Mouse (Mus musculus) stomach, embryonic 14.5 days (tissue): ENCODE data around the gene Plcxd1. TPM values are rescaled to one million over a fixed set of nuclear protein-coding genes. Genes with fewer than 3 reads are reported as not detected.
A peak's percentile ranks its signal among the peaks of the same experiment; 100 is the strongest.

Source experiments
- ATAC-seq: fragments of 200-750 bp; cut with Nextera tagmentation; 2 replicates; pipeline ENCODE4 v1.8.0; 2017; ENCODE audit warnings: low read depth, moderate TSS enrichment; ENCODE audit not compliant: insufficient number of reproducible peaks, insufficient read depth, low FRiP score
- H3K27ac ChIP-seq: fragments of 300-500 bp; sonication (generic); 2 replicates; pipeline ENCODE4 v1.5.1; 2014; ENCODE audit warnings: mild to moderate bottlenecking, low read length, moderate library complexity, mixed read lengths
- H3K27me3 ChIP-seq: fragments of 300-500 bp; sonication (generic); 2 replicates; pipeline ENCODE4 v1.6.1; 2014; ENCODE audit warnings: low read length, control low read depth, mixed read lengths; ENCODE audit not compliant: control insufficient read depth, insufficient read depth
- H3K36me3 ChIP-seq: fragments of 300-500 bp; sonication (generic); 2 replicates; pipeline ENCODE4 v1.6.1; 2014; ENCODE audit warnings: mild to moderate bottlenecking, control low read depth, low read length, moderate library complexity, mixed read lengths; ENCODE audit not compliant: control insufficient read depth, insufficient read depth
- H3K4me1 ChIP-seq: fragments of 300-500 bp; sonication (generic); 2 replicates; pipeline ENCODE4 v1.6.1; 2014; ENCODE audit warnings: low read length, control low read depth, mixed read lengths; ENCODE audit not compliant: control insufficient read depth, insufficient read depth
- H3K4me2 ChIP-seq: fragments of 300-500 bp; sonication (generic); replicated peaks from 2 replicates; pipeline ENCODE4 v1.6.1; 2014; ENCODE audit warnings: low read depth, low read length, control low read depth
- H3K4me3 ChIP-seq: fragments of 300-500 bp; sonication (generic); 2 replicates; pipeline ENCODE4 v1.5.1; 2014; ENCODE audit warnings: low read depth, low read length, control low read depth
- H3K9ac ChIP-seq: fragments of 300-500 bp; sonication (generic); replicated peaks from 2 replicates; pipeline ENCODE4 v1.6.1; 2014; ENCODE audit warnings: low read depth, mild to moderate bottlenecking, control low read depth, low read length, moderate library complexity, mixed read lengths
- H3K9me3 ChIP-seq: fragments of 300-500 bp; sonication (generic); 2 replicates; pipeline ENCODE4 v1.6.1; 2016; ENCODE audit warnings: low read depth, low read length, control low read depth; ENCODE audit not compliant: control insufficient read depth
- WGBS: fragments of 180-500 bp; shearing (Covaris S2); extraction: QIAGEN DNeasy Blood & Tissue Kit; methylation state at CpG from one replicate; pipeline ENCODE4 v1.1.7; 2014; 5-methylcytosine and 5-hydroxymethylcytosine counted together
- polyA plus RNA-seq: library from polyadenylated mRNA; unstranded; fragments of >200 nt; fragmentation: Nextera tagmentation; extraction: Ambion mirVana; gene quantifications from 2 replicates; pipeline ENCODE4 v1.2.1, GENCODE M21; 2014

Plcxd1 gene
- polyA plus RNA-seq, 1 experiment from 2014 or later, result 0.97 TPM

DNA sequence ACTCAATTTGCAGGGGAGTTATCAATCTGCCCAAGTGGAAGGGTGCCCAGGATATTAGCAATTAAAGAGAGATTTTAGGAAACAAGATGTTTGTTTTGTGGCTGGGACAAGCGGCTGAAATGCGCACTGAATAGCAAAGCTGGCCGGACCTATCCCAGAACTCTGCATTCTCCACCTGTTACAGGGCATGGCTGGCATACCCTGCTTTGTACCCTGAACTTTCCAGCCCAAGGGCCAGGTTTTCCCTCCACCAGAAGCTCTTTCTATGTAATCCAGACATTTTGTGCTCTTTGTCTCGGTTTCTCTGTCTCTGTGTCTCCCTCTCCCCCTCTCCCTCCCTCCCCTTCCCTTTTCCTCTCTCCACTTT lies 4.9 kb upstream of the Plcxd1 start:
- Histone ChIP-seq H3K4me2 (peak overlapping the region; percentile 60), H3K27ac (no peak overlapping the region), H3K27me3 (no peaks in the 10 kb centered on the region), H3K9ac (peak overlapping the region; percentile 36; the same call in 1 of the 2 replicates), H3K36me3 (no peaks in the 10 kb centered on the region), H3K4me3 (peak overlapping the region; percentile 45), H3K9me3 (no peaks in the 10 kb centered on the region), H3K4me1 (no peaks in the 10 kb centered on the region)
- 7% methylated on average over 4 of the region's 4 CpGs for WGBS
- peak; percentile 11; the same call in 1 of the 2 replicates for ATAC-seq

DNA sequence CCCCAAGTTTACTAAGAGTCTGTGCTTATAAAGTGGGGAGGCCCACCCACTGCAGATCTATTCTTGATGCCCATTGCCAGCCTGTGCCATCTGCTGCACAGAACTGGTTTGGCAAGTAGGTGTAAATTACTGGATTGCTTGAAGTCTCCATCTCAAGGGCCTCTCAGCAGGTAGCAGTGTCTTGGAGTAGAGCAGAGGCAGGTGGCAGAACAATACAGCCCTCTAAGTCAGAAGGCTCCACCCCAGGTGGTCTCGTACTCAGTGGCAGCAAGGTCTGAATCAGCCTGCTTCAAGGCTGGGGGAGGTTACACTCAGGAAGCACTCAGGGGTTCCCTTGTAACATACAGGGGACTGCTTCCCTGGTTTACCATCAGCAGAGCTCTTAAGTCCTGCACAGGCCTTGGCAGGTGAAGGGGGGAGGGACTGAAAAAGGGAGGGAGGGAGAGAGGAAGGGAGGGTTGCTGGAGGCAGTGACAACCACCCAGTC lies 735 bp upstream of the Plcxd1 start:
- H3K4me3 ChIP-seq, result no peak overlapping the region
- H3K4me2 ChIP-seq, result no peak overlapping the region
- H3K9ac ChIP-seq, result no peak overlapping the region
- peaks cover 15% of the 10 kb centered on the region for H3K4me1 ChIP-seq
- peaks cover 12% of the 10 kb centered on the region for H3K36me3 ChIP-seq
- ATAC-seq, result no peak
- WGBS, result 39% methylated on average over 1 of the region's 1 CpGs
- no peak overlapping the region for H3K27ac ChIP-seq
- no peaks in the 10 kb centered on the region; the same call in 1 of the 2 replicates for H3K9me3 ChIP-seq
- no peaks in the 10 kb centered on the region for H3K27me3 ChIP-seq

DNA sequence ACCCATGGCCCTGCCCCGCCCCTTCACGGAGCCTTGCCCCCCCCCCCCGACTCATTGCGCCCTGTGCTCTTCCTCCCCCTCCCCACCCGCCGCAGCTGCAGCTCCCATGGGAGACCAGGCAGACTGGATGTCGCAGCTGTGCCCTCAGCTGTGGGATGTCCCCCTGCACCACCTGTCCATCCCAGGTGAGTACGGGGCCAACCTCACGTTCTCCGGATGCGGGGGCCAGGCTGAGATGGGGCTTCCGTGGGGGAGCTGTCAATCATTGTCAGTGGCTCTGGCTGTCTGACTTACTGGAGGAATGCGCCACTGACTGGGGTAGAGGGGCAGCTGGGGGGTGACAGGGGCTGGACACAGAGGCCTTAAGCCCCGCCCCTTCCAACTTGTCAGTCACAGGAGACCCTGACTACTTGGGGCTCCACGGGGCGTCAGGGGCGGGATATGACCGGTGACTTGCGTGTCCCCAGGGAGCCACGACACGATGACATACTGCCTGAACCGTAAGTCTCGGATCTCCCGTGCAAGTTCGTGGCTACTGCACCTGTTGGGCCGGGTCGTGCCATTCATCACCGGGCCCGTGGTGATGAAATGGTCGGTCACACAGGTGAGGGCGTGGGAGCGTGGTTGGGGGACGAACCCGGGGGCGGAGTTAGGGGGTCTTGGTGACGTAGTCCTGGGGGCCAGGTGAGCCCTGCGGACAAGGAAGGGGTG lies 1.3 kb downstream of the Plcxd1 start:
- Histone ChIP-seq H3K4me2 (peak overlapping the region; percentile 66), H3K27me3 (no peaks in the 10 kb centered on the region), H3K36me3 (peaks cover 32% of the 10 kb centered on the region), H3K27ac (no peak overlapping the region), H3K9ac (no peak overlapping the region), H3K4me3 (peak overlapping the region; percentile 29), H3K4me1 (peaks cover 15% of the 10 kb centered on the region), H3K9me3 (peaks cover 3% of the 10 kb centered on the region; the same call in 1 of the 2 replicates)
- 2% methylated on average over 37 of the region's 37 CpGs for WGBS
- peak; percentile 15; the same call in 1 of the 2 replicates for ATAC-seq

DNA sequence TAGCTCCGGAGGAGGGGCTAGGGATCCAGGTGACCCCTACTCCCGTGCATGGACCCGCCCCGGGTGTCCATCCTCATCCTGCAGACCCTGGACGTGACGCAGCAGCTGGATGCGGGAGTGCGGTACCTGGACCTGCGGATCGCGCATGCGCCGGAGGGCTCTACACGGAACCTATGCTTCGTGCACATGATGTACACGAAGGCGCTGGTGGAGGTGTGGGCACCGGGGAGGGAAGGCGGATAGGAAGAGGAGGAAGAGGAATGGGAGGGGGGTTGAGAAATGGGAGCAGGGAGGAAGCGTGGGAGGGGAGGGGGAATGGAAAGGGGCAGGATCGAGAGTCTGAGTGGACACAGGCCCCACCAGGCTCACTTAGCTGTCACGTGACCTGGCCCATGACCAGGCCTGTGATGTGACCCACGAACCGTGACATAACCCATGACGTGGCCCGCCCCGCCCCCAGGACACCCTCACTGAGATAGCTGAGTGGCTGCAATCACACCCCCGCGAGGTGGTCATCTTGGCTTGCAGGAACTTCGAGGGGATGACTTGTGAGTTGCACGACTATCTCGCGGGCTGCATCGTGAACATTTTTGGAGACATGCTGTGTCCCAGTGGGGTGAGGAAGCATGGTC lies 2.1 kb downstream of the Plcxd1 start:
- H3K4me1 ChIP-seq, result peaks cover 22% of the 10 kb centered on the region
- H3K27me3 ChIP-seq, result no peaks in the 10 kb centered on the region
- WGBS, result 15% methylated on average over 34 of the region's 34 CpGs
- peak overlapping the region; percentile 66 for H3K4me2 ChIP-seq
- H3K36me3 ChIP-seq, result peaks cover 33% of the 10 kb centered on the region
- H3K9me3 ChIP-seq, result peaks cover 3% of the 10 kb centered on the region; the same call in 1 of the 2 replicates
- H3K27ac ChIP-seq, result no peak overlapping the region
- ATAC-seq, result peak; percentile 33; the same call in 1 of the 2 replicates
- H3K9ac ChIP-seq, result no peak overlapping the region
- H3K4me3 ChIP-seq, result peak overlapping the region; percentile 29

DNA sequence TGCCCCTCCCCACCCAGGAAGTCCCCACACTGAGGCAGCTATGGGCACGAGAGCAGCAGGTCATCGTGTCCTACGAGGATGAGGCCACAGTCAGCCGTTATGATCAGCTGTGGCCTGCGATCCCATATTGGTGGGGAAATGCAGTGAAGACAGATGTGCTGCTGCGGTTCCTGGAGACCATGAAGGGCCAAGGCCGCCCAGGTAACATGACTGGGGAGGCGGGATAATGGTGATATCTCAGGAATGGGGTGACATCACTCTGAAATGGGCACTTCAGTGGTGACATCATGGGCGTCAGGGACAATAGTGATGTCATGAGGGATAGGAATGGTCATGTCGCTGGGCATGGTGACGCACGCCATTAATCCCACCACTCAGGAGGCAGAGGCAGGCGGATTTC lies 2.7 kb downstream of the Plcxd1 start:
- H3K36me3 ChIP-seq, result peaks cover 33% of the 10 kb centered on the region
- ATAC-seq, result no peak
- H3K4me3 ChIP-seq, result no peak overlapping the region
- no peak overlapping the region for H3K9ac ChIP-seq
- peaks cover 3% of the 10 kb centered on the region; the same call in 1 of the 2 replicates for H3K9me3 ChIP-seq
- no peak overlapping the region; the same call in 1 of the 2 replicates for H3K4me2 ChIP-seq
- no peaks in the 10 kb centered on the region for H3K27me3 ChIP-seq
- peaks cover 24% of the 10 kb centered on the region for H3K4me1 ChIP-seq
- WGBS, result 89% methylated on average over 13 of the region's 13 CpGs
- H3K27ac ChIP-seq, result no peak overlapping the region

DNA sequence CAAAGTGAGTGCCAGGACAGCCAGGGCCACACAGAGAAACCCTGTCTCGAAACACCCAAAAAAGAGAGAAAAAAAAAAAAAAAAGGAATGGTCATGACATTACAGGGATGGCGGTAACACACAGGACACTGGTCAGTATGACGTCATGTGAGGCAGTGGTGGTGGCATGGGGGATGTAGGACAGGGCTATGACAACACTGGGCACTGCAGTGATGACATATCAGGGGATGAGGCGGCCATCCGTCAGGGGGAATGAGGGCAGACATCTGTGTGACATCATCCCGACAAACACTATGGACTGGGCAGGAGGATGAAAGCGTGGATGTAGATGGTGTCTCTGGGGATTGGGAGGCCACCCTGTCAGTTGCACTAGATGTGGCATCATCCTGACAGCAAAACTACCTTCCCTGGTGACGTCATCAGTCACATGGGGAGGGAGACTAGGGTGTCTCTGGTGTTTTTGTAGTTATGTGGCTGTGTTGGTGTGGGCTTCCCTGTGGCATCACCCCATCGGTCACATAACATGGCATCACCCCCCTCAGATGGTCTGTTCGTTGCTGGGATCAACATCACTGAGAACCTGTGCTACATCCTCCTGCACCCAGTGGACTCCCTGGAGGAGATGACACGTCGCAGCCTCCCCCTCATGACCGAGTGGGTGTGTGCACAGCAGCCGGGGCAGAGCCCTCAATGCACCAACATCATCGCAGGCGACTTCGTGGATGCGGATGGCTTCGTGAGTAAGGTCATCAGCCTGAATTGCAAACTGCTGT lies 3.3 kb downstream of the Plcxd1 start:
- H3K36me3 ChIP-seq, result peaks cover 33% of the 10 kb centered on the region
- H3K9ac ChIP-seq, result no peak overlapping the region
- WGBS, result 92% methylated on average over 19 of the region's 19 CpGs
- peaks cover 24% of the 10 kb centered on the region for H3K4me1 ChIP-seq
- no peak overlapping the region for H3K4me2 ChIP-seq
- H3K27ac ChIP-seq, result no peak overlapping the region
- no peaks in the 10 kb centered on the region for H3K27me3 ChIP-seq
- peaks cover 3% of the 10 kb centered on the region; the same call in 1 of the 2 replicates for H3K9me3 ChIP-seq
- ATAC-seq, result no peak
- H3K4me3 ChIP-seq, result no peak overlapping the region

DNA sequence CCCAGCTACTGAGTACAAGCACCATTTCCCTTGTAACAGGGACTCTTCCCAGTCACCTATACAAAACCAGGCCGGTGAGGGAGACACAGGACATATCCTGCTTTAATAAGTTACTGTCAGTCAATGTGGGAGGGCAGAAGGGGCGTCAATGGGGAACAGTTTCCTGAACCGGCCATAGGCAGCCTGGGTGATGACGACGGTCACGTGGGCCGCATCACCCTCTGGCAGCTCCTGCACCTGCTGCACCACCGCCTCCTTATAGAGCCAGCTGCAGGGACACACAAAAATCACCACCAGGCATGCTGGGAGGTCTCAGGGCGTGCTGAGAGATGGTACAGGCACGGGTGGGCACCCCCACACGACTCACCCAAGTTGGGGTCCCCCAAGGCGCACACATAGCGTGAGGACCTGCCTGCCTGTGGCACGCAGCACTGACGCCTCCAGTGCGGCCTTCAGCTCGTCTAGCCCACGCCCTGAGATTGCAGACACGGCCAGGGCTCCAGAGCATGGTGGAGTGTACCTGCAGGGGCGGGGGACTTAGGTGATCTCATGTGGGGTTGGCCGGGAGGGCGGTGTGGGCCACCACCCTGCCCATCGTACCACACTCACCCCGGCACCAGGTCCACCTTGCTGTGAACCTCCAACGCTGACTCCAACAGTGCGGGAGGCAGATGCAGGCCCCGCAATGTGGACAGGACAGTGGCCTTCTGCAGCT lies 4.3 kb downstream of the Plcxd1 start:
- peaks cover 24% of the 10 kb centered on the region for H3K4me1 ChIP-seq
- H3K9me3 ChIP-seq, result peaks cover 3% of the 10 kb centered on the region; the same call in 1 of the 2 replicates
- no peak overlapping the region for H3K4me2 ChIP-seq
- no peak overlapping the region for H3K27ac ChIP-seq
- no peak overlapping the region for H3K4me3 ChIP-seq
- no peaks in the 10 kb centered on the region for H3K27me3 ChIP-seq
- H3K9ac ChIP-seq, result no peak overlapping the region
- 96% methylated on average over 27 of the region's 27 CpGs for WGBS
- ATAC-seq, result no peak
- peaks cover 33% of the 10 kb centered on the region for H3K36me3 ChIP-seq
